Mouse (Mus musculus) bone marrow macrophage, adult 2 months (primary cell): ENCODE results near the gene Myo1d. TPM values are rescaled to one million over a fixed set of nuclear protein-coding genes. Genes with fewer than 3 reads are reported as not detected.
"Not testable (repeated sequence)": the region's sequence is repeated elsewhere in the genome, so short reads cannot be mapped to it uniquely, and the experiment has no call there.

Source experiments
- H3K27ac ChIP-seq: 2 replicates; pipeline ENCODE4 v1.5.1; 2012; ENCODE audit warnings: low read depth, low read length; ENCODE audit not compliant: insufficient read depth
- H3K4me1 ChIP-seq: 2 replicates; pipeline ENCODE4 v1.6.1; 2012; ENCODE audit warnings: low read length; ENCODE audit not compliant: control insufficient read depth, insufficient read depth
- H3K4me3 ChIP-seq: 2 replicates; pipeline ENCODE4 v1.5.1; 2012; ENCODE audit warnings: mild to moderate bottlenecking, low read length, moderate library complexity; ENCODE audit not compliant: insufficient read depth
- CTCF ChIP-seq: IDR thresholded peaks from 2 replicates; pipeline ENCODE4 v1.5.1; 2012; ENCODE audit warnings: low read depth, mild to moderate bottlenecking, low read length, moderate library complexity
- POLR2A ChIP-seq: IDR thresholded peaks from 2 replicates; pipeline ENCODE4 v1.6.1; 2012; ENCODE audit warnings: mild to moderate bottlenecking, low read depth, low read length, borderline replicate concordance
- polyA plus RNA-seq: library from polyadenylated mRNA; stranded (reverse); fragments of >200 nt; gene quantifications from 2 replicates; pipeline ENCODE4 v1.2.4, GENCODE M21; 2012; ENCODE audit not compliant: missing spikeins, insufficient read depth, insufficient read length

The Myo1d gene
- polyA plus RNA-seq, 1 experiment, result 0.75 TPM

DNA sequence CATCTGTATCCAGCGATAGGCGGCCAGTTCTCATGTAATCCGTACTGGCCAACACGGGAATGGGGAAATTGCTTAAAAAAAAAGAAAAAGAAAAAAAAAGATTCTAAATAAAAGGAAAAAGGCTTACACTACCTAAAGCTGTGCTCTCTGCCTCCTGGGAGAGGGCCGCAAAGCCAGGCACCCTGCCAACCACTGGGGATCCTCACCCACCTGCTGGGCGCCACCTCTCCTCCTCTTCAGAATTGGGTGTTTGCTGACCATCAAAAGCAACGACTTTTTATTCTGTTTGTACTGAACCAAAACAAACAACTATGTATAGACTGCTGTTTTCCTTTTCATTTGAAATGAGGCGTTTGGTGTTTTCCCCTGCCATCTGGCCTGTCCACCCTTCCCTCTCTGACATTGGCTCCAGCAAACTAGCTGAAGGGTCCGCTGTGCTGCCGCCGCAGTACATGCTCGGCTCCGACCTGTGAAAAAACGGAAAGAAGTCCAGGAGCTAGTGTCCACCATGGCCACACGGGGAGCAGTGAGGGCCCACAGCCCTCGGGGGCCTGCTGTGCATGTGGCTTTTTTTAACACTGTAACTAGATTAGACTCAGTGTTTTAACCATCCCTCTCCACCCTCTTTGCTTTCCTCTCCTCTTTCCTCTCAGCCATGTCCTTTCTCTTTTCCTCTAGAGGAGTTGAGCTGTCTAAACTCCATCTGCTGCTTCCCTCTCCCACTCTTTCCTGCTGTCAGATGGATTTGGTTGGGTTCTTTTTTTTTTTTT lies 307.8 kb downstream of the Myo1d start:
- Histone ChIP-seq H3K27ac (no peak overlapping the region), H3K4me3 (no peak overlapping the region), H3K4me1 (peaks cover 7% of the 10 kb centered on the region)
- no peak for TF ChIP-seq CTCF
- no peak for TF ChIP-seq POLR2A

DNA sequence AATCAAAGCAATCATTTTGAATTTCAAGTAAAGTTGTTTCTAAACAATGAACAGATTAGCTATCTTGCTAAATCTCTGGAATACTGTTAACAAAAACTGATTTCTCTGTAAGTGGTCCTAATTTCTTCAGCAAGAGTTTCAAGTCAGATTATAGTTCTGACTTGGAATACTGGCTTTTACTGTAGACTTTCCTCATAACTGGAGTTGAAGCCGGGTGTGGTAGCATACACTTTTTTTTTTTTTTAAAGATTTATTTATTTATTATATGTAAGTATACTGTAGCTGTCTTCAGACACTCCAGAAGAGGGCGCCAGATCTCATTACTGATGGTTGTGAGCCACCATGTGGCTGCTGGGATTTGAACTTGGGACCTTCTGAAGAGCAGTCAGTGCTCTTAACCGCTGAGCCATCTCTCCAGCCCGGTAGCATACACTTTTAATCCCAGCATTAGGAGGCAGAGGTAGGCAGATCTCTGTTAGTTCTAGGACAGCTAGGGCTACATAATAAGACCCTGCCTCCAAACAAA lies 316.2 kb downstream of the Myo1d start:
- not testable (repeated sequence) for H3K4me3 ChIP-seq, H3K4me1 ChIP-seq, H3K27ac ChIP-seq

DNA sequence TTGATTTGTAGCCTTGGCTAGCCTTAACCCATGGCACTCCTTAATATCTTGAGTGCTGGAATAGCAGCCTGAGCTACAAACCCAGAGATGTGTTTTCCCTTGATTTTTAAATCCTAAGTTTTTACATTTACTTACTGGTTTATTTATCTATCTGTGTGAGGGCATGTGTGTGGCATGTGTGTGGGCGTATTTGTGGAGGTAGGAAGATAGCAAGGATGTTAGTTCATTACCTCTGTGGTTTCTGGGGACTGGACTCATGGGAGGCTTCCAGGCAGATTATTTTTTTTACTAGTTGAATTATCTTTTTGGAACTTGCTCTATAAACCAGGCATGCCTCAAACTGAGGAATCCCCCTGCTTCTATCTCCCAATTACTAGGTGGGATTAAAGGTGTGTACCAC lies 326.6 kb downstream of the Myo1d start:
- Histone ChIP-seq H3K4me3 (no peak overlapping the region), H3K27ac (no peak overlapping the region), H3K4me1 (peaks cover 6% of the 10 kb centered on the region)
- TF ChIP-seq POLR2A (no peak), CTCF (no peak)

DNA sequence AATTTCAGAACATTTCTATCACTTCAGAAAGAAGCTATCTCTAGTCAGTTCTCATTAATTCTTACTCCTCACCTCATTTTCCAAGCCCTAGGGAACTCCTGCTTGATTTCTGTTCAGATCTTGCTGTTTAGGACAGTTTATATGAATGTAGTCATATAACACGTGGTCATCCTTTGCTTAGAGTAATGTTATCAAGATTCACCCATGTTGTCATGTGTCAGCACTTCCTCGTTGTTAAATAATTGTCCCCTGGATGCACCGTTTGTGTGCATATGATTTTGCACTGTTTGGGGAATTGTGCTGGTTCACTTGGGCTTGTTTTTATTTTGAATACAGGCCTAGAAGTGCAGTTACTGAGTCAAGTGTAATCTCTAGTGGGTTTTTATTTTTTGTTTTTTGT lies 327.6 kb downstream of the Myo1d start:
- Histone ChIP-seq H3K27ac (no peak overlapping the region), H3K4me1 (peaks cover 6% of the 10 kb centered on the region), H3K4me3 (no peak overlapping the region)
- TF ChIP-seq CTCF (no peak), POLR2A (no peak)

DNA sequence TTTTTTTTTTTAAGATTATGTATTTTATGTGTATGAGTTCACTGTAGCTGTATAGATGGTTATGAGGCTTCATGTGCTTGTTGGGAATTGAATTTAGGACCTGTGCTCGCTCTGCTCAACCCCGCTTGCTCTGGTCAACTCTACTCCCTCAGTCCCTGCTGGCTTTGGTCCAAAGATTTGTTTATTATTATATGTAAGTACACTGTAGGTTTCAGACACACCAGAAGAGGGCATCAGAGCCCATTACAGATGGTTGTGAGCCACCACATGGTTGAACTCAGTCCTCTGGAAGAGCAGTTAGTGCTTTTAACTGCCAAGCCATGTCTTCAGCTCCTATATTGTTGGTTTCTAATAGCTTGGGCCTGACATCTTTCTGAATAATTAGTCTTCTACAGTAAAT lies 330.0 kb downstream of the Myo1d start:
- TF ChIP-seq POLR2A (no peak), CTCF (no peak)
- no peak overlapping the region for H3K4me3 ChIP-seq
- peaks cover 6% of the 10 kb centered on the region for H3K4me1 ChIP-seq
- no peak overlapping the region for H3K27ac ChIP-seq

DNA sequence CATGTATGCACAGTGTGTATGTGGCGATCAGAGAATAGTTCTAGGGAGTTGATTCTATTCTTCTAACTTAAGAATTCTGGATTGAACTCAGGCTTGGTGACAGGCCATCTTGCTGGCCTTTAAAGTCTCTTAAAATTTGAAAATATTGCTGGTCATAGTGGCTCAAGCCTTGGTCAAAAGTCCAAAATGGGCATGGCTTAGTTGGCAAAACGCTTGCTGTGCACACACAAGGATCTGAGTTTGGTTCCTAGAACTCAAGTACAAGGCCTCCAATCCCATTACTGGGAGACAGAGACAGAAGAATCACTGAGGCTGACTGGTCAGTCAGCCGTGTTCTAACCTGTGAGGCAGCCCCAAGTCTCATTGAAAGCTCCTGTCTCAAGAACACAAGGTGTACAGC lies 332.9 kb downstream of the Myo1d start:
- no peak overlapping the region for H3K27ac ChIP-seq
- H3K4me3 ChIP-seq, result no peak overlapping the region
- no peak for TF ChIP-seq CTCF
- TF ChIP-seq POLR2A, result no peak
- H3K4me1 ChIP-seq, result peaks cover 6% of the 10 kb centered on the region

Other genes starting within 250 kb of the Myo1d start
- 0.49 TPM in 1 of 2 replicates, not detected in the other for gene Tmem98, start 30.1 kb upstream of the Myo1d start, polyA plus RNA-seq
- gene Spaca3, start 78.3 kb upstream of the Myo1d start, polyA plus RNA-seq, result not detected in 2 replicates